In the genomic region with DNA sequence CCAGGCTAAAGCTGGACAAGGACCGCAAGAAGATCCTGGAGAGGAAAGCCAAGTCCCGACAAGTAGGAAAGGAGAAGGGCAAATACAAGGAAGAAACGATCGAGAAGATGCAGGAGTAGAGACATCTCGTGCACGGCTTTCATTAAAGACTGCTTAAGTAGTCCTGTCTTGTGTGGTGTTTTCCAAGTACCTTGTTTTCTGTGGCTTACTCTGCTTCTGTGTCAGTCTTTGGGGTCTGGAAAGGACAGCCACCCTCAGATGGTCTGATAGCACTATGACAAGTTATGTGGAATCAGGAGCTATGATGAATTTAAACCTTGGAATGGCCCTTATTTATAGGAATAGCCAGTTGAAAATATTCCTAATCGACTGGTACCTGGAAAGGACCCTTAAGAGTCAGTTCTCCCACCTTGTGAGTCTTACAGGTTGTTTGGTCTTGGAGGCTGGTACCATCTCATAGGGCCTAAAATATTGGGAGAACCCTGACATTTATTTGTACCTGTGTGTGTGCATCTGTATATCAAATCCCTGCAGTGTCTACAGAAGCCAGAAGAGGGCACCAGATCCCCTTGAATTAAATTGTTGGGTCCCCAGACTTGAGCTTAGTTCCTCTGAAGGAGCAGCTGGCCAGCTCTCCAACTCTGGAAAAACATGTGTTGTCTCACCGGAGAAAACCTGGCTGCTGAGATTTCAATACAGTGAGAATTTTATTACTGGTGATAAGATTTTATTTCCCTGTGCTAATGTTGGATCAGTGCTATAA, we compare ENCODE assay signal across 8 mouse cellular contexts. TPM values are rescaled to one million over a fixed set of nuclear protein-coding genes. Genes with fewer than 3 reads are reported as not detected.
DNase-seq lines count a peak whose midpoint lies in the region; ATAC-seq and TF ChIP-seq lines count a peak whose summit lies in the region.
"Had no signal": no experiment of that assay in that cellular context is flagged by ENCODE, and none has a peak within 500 bp of the region (broad histone marks: within the 10 kb centered on the region; RNA-seq: fewer than 3 reads in every experiment).

No protein-coding gene starts in this region.

- no peak for ATAC-seq in lung, postnatal 0 days

- no peak overlapping the region for H3K9ac ChIP-seq in lung, postnatal 0 days (replicated peaks; ENCODE audit: low read depth)
- H3K9ac ChIP-seq: liver, embryonic 15.5 days had no signal

- peak; percentile 60; the same call in 1 of the 2 replicates for TF ChIP-seq CTCF in cerebellum, adult 2 months (IDR thresholded peaks at IDR 0.05; ENCODE audit: borderline replicate concordance, insufficient read depth, low read depth, low read length)
- peak; percentile 77 for TF ChIP-seq CTCF in lung, postnatal 0 days (IDR thresholded peaks at IDR 0.05)

- TF ChIP-seq EP300 in lung, postnatal 0 days (IDR thresholded peaks at IDR 0.05), result no peak

- H3K9me3 ChIP-seq in lung, postnatal 0 days (ENCODE audit: low read length), result no peaks in the 10 kb centered on the region
- H3K9me3 ChIP-seq: liver, embryonic 15.5 days had no signal

- DNase-seq in B cell, adult 2 months, result peak; percentile 79 to 82
- DNase-seq in ES-CJ7 (ENCODE audit: low read depth, low spot score), result peak; percentile 89
- peak; percentile 66 to 68 for DNase-seq in cerebellum, adult 2 months
- DNase-seq in gastrocnemius, postnatal 10 days, result peak; percentile 72
- peak; percentile 60 for DNase-seq in large intestine, adult 2 months (ENCODE audit: low read depth, low spot score)
- peak; percentile 81 for DNase-seq in lung, postnatal 0 days (ENCODE audit: low spot score)
- peak; percentile 70 for DNase-seq in skeletal muscle tissue, adult 2 months (ENCODE audit: low read depth, low spot score)

- 75% methylated on average over 8 of the region's 8 CpGs for WGBS in cerebellum, adult 2 months
- WGBS in large intestine, adult 2 months, result 67% methylated on average over 8 of the region's 8 CpGs
- WGBS in lung, postnatal 0 days, result 77% methylated on average over 8 of the region's 8 CpGs

- no peak overlapping the region for H3K4me3 ChIP-seq in cerebellum, adult 2 months (replicated peaks; ENCODE audit: insufficient read depth, low read depth, low read length)
- H3K4me3 ChIP-seq in lung, postnatal 0 days (ENCODE audit: low read depth, low read length), result no peak overlapping the region
- H3K4me3 ChIP-seq: liver, embryonic 15.5 days had no signal

- H3K27me3 ChIP-seq in cerebellum, adult 2 months (ENCODE audit: control insufficient read depth, insufficient read depth, low read length), result no peaks in the 10 kb centered on the region
- H3K27me3 ChIP-seq in lung, postnatal 0 days (replicated peaks; ENCODE audit: insufficient read depth, low read length), result no peaks in the 10 kb centered on the region
- H3K27me3 ChIP-seq: liver, embryonic 15.5 days had no signal

- no peaks in the 10 kb centered on the region for H3K4me1 ChIP-seq in cerebellum, adult 2 months (ENCODE audit: control insufficient read depth, insufficient read depth, low read length)
- H3K4me1 ChIP-seq in lung, postnatal 0 days (ENCODE audit: insufficient read depth, low read depth, low read length), result no peaks in the 10 kb centered on the region

- H3K27ac ChIP-seq in cerebellum, adult 2 months (ENCODE audit: insufficient read depth, low read length), result no peak overlapping the region
- H3K27ac ChIP-seq in lung, postnatal 0 days (ENCODE audit: low read length), result no peak overlapping the region
- H3K27ac ChIP-seq: liver, embryonic 15.5 days had no signal

- H3K36me3 ChIP-seq in lung, postnatal 0 days (ENCODE audit: insufficient read depth, low read length), result peaks cover 11% of the 10 kb centered on the region; the same call in 1 of the 2 replicates

- no peak for TF ChIP-seq POLR2A in cerebellum, adult 2 months (IDR thresholded peaks at IDR 0.05; ENCODE audit: borderline replicate concordance, insufficient read depth, low read length)

- H3K4me2 ChIP-seq in lung, postnatal 0 days (replicated peaks; ENCODE audit: low read depth, low read length), result no peak overlapping the region
- H3K4me2 ChIP-seq: liver, embryonic 15.5 days had no signal

RNA-seq across cellular contexts. Expression of gene Rpl26, which starts 3.2 kb away (rescaled TPM):
- 1,554 and 1,707 TPM in 2 replicates for polyA plus RNA-seq in cerebellum, adult 2 months (2012; rRNA removed)
- 1,000 to 10,000 TPM in 1 of 2 experiments, 100 to 1,000 TPM in 1; 992 to 1,013 TPM for total RNA-seq in gastrocnemius, postnatal 10 days (2021)
- 1,642 and 1,727 TPM in 2 replicates for polyA plus RNA-seq in large intestine, adult 2 months (2012; rRNA removed)
- polyA plus RNA-seq in lung, postnatal 0 days (2015; fragmentation: Nextera tagmentation; extraction: Ambion mirVana), result 741 and 807 TPM in 2 replicates

RNA-seq across cellular contexts. Expression of gene Rnf222, which starts 16.2 kb away (rescaled TPM):
- polyA plus RNA-seq in cerebellum, adult 2 months (2012; rRNA removed), result 0.05 TPM in 1 of 2 replicates, not detected in the other
- total RNA-seq in gastrocnemius, postnatal 10 days (2021), result not detected
- not detected in 2 replicates for polyA plus RNA-seq in large intestine, adult 2 months (2012; rRNA removed)
- polyA plus RNA-seq in lung, postnatal 0 days (2015; fragmentation: Nextera tagmentation; extraction: Ambion mirVana), result 0.16 and 0.19 TPM in 2 replicates

RNA-seq across cellular contexts. Expression of gene Odf4, which starts 22.3 kb away (rescaled TPM):
- 1.0 and 1.1 TPM in 2 replicates for polyA plus RNA-seq in cerebellum, adult 2 months (2012; rRNA removed)
- not detected for total RNA-seq in gastrocnemius, postnatal 10 days (2021)
- polyA plus RNA-seq in large intestine, adult 2 months (2012; rRNA removed), result not detected in 2 replicates
- not detected in 2 replicates for polyA plus RNA-seq in lung, postnatal 0 days (2015; fragmentation: Nextera tagmentation; extraction: Ambion mirVana)
- polyA plus RNA-seq: liver, embryonic 15.5 days had no signal

RNA-seq across cellular contexts. Expression of gene Ndel1, which starts 32.9 kb away (rescaled TPM):
- 91.1 and 103 TPM in 2 replicates for polyA plus RNA-seq in cerebellum, adult 2 months (2012; rRNA removed)
- total RNA-seq in gastrocnemius, postnatal 10 days (2021), result 10 to 100 TPM; 58.3 to 68.8 TPM
- 31.3 and 33.9 TPM in 2 replicates for polyA plus RNA-seq in large intestine, adult 2 months (2012; rRNA removed)
- polyA plus RNA-seq in lung, postnatal 0 days (2015; fragmentation: Nextera tagmentation; extraction: Ambion mirVana), result 79.1 and 85.4 TPM in 2 replicates

RNA-seq across cellular contexts. Expression of gene Arhgef15, which starts 52.7 kb away (rescaled TPM):
- polyA plus RNA-seq in cerebellum, adult 2 months (2012; rRNA removed), result 33.0 and 34.7 TPM in 2 replicates
- total RNA-seq in gastrocnemius, postnatal 10 days (2021), result 10 to 100 TPM; 13.0 to 17.1 TPM
- 6.0 and 8.9 TPM in 2 replicates for polyA plus RNA-seq in large intestine, adult 2 months (2012; rRNA removed)
- 24.2 and 30.7 TPM in 2 replicates for polyA plus RNA-seq in lung, postnatal 0 days (2015; fragmentation: Nextera tagmentation; extraction: Ambion mirVana)
